Mouse (Mus musculus): ENCODE results near the gene Ubiad1. TPM values are rescaled to one million over a fixed set of nuclear protein-coding genes. Genes with fewer than 3 reads are reported as not detected.

Ubiad1 gene
- polyA plus RNA-seq, 1 experiment, result not detected

- H3K27ac ChIP-seq (ENCODE audit: insufficient read depth, low read depth, low read length), result no peak overlapping the region
- H3K4me1 ChIP-seq (ENCODE audit: control insufficient read depth, insufficient read depth, low read length), result no peaks in the 10 kb centered on the region; the same call in 1 of the 2 replicates
- 91% methylated on average over 8 of the region's 8 CpGs for WGBS
- TF ChIP-seq POLR2A (IDR thresholded peaks at IDR 0.05; ENCODE audit: insufficient read depth, low read depth, low read length), result no peak
- no peak for TF ChIP-seq CTCF (IDR thresholded peaks at IDR 0.05; ENCODE audit: insufficient read depth, low read depth, low read length)
- no peak overlapping the region for H3K4me3 ChIP-seq (ENCODE audit: insufficient read depth, low read depth, low read length)
Observed at GRCm38 (mm10) chr4:148472436-148473174, 28.0 kb upstream of the Ubiad1 start.

- Histone ChIP-seq H3K4me3 (ENCODE audit: insufficient read depth, low read depth, low read length) (no peak overlapping the region), H3K4me1 (ENCODE audit: control insufficient read depth, insufficient read depth, low read length) (peaks cover 4% of the 10 kb centered on the region; the same call in 1 of the 2 replicates), H3K27ac (ENCODE audit: insufficient read depth, low read depth, low read length) (no peak overlapping the region)
- 83% methylated on average over 10 of the region's 10 CpGs for WGBS
- TF ChIP-seq CTCF (IDR thresholded peaks at IDR 0.05; ENCODE audit: insufficient read depth, low read depth, low read length), result no peak
- TF ChIP-seq POLR2A (IDR thresholded peaks at IDR 0.05; ENCODE audit: insufficient read depth, low read depth, low read length), result no peak
Observed at GRCm38 (mm10) chr4:148471363-148471806, 26.8 kb upstream of the Ubiad1 start.

- no peak overlapping the region for H3K4me3 ChIP-seq (ENCODE audit: insufficient read depth, low read depth, low read length)
- no peak overlapping the region for H3K27ac ChIP-seq (ENCODE audit: insufficient read depth, low read depth, low read length)
- WGBS, result 87% methylated on average over 11 of the region's 11 CpGs
- peaks cover 13% of the 10 kb centered on the region for H3K4me1 ChIP-seq (ENCODE audit: control insufficient read depth, insufficient read depth, low read length)
- TF ChIP-seq CTCF (IDR thresholded peaks at IDR 0.05; ENCODE audit: insufficient read depth, low read depth, low read length) (no peak), POLR2A (IDR thresholded peaks at IDR 0.05; ENCODE audit: insufficient read depth, low read depth, low read length) (no peak)
Observed at GRCm38 (mm10) chr4:148469487-148470252, 25.1 kb upstream of the Ubiad1 start.

- H3K4me1 ChIP-seq (ENCODE audit: control insufficient read depth, insufficient read depth, low read length), result peaks cover 24% of the 10 kb centered on the region
- 86% methylated on average over 10 of the region's 10 CpGs for WGBS
- no peak overlapping the region for H3K27ac ChIP-seq (ENCODE audit: insufficient read depth, low read depth, low read length)
- TF ChIP-seq POLR2A (IDR thresholded peaks at IDR 0.05; ENCODE audit: insufficient read depth, low read depth, low read length) (no peak), CTCF (IDR thresholded peaks at IDR 0.05; ENCODE audit: insufficient read depth, low read depth, low read length) (no peak)
- no peak overlapping the region for H3K4me3 ChIP-seq (ENCODE audit: insufficient read depth, low read depth, low read length)
Observed at GRCm38 (mm10) chr4:148468396-148468795, 23.8 kb upstream of the Ubiad1 start.

- H3K4me1 ChIP-seq (ENCODE audit: control insufficient read depth, insufficient read depth, low read length), result peaks cover 24% of the 10 kb centered on the region
- H3K27ac ChIP-seq (ENCODE audit: insufficient read depth, low read depth, low read length), result peak overlapping the region; percentile 23; the same call in 1 of the 2 replicates
- TF ChIP-seq CTCF (IDR thresholded peaks at IDR 0.05; ENCODE audit: insufficient read depth, low read depth, low read length) (no peak), POLR2A (IDR thresholded peaks at IDR 0.05; ENCODE audit: insufficient read depth, low read depth, low read length) (no peak)
- H3K4me3 ChIP-seq (ENCODE audit: insufficient read depth, low read depth, low read length), result no peak overlapping the region
- WGBS, result 39% methylated on average over 5 of the region's 5 CpGs
Observed at GRCm38 (mm10) chr4:148466511-148467079, 22.0 kb upstream of the Ubiad1 start.

- H3K4me3 ChIP-seq (ENCODE audit: insufficient read depth, low read depth, low read length), result no peak overlapping the region
Observed at GRCm38 (mm10) chr4:148464869-148465268, 20.3 kb upstream of the Ubiad1 start.

GRCm38 (mm10) chr4:148464301-148464700 is 19.7 kb upstream of the Ubiad1 start:
- TF ChIP-seq POLR2A (IDR thresholded peaks at IDR 0.05; ENCODE audit: insufficient read depth, low read depth, low read length), result no peak
- no peak for TF ChIP-seq CTCF (IDR thresholded peaks at IDR 0.05; ENCODE audit: insufficient read depth, low read depth, low read length)
- WGBS, result 93% methylated on average over 12 of the region's 12 CpGs
- peaks cover 24% of the 10 kb centered on the region for H3K4me1 ChIP-seq (ENCODE audit: control insufficient read depth, insufficient read depth, low read length)
- H3K27ac ChIP-seq (ENCODE audit: insufficient read depth, low read depth, low read length), result 0 out of 2 replicates have a peak overlapping the region, but pooled peaks have one; percentile 9
- no peak overlapping the region for H3K4me3 ChIP-seq (ENCODE audit: insufficient read depth, low read depth, low read length)

More at GRCm38 (mm10) chr4:148464869-148465268, 20.3 kb upstream of the Ubiad1 start:
- Histone ChIP-seq H3K4me1 (ENCODE audit: control insufficient read depth, insufficient read depth, low read length) (peaks cover 24% of the 10 kb centered on the region), H3K27ac (ENCODE audit: insufficient read depth, low read depth, low read length) (peak overlapping the region; percentile 9; the same call in 1 of the 2 replicates)
- TF ChIP-seq POLR2A (IDR thresholded peaks at IDR 0.05; ENCODE audit: insufficient read depth, low read depth, low read length) (no peak), CTCF (IDR thresholded peaks at IDR 0.05; ENCODE audit: insufficient read depth, low read depth, low read length) (no peak)
- 81% methylated on average over 12 of the region's 12 CpGs for WGBS

- peaks cover 24% of the 10 kb centered on the region for H3K4me1 ChIP-seq (ENCODE audit: control insufficient read depth, insufficient read depth, low read length)
Observed at GRCm38 (mm10) chr4:148463208-148463960, 18.8 kb upstream of the Ubiad1 start.

More at GRCm38 (mm10) chr4:148463208-148463960, 18.8 kb upstream of the Ubiad1 start:
- WGBS, result 48% methylated on average over 14 of the region's 14 CpGs
- no peak overlapping the region for H3K4me3 ChIP-seq (ENCODE audit: insufficient read depth, low read depth, low read length)
- H3K27ac ChIP-seq (ENCODE audit: insufficient read depth, low read depth, low read length), result no peak overlapping the region
- TF ChIP-seq CTCF (IDR thresholded peaks at IDR 0.05; ENCODE audit: insufficient read depth, low read depth, low read length), result 0 out of 2 replicates have a peak, but pooled peaks have one; percentile 20
- no peak for TF ChIP-seq POLR2A (IDR thresholded peaks at IDR 0.05; ENCODE audit: insufficient read depth, low read depth, low read length)

Measured in olfactory bulb, adult 2 months (tissue).